Mouse (Mus musculus): Measurements from ENCODE around the gene Vmn1r26. TPM values are rescaled to one million over a fixed set of nuclear protein-coding genes. Genes with fewer than 3 reads are reported as not detected.
"Not testable (repeated sequence)": the region's sequence is repeated elsewhere in the genome, so short reads cannot be mapped to it uniquely, and the experiment has no call there.

The Vmn1r26 gene
- not detected in 2 replicates for polyA plus RNA-seq (2016; fragmentation: Nextera tagmentation; extraction: Ambion mirVana)

DNA sequence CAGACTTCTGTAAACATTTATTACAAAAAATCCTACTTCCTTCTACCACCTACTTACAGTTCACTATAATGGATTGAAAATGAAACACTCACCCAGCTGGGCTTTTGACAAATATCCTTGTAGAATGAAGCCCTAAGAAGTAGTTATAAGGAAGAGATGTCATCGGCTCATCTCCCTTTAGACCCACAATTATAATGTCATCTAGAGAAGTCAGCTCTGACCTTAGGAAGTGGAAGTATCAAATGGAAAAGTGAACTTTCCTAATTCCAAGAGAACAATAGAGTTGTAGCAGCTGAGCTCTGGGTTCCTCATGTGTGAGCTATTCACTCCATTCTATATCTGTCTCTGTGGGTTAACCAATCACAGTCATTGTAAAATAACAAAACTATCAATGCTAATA is at the start of gene Vmn1r26:
TSS of gene Vmn1r26 (minus strand) at position 101 of the 400 bp plus-strand sequence.
- H3K4me2 ChIP-seq (replicated peaks): no peak within 1 kb of the TSS
- H3K4me1 ChIP-seq: no peaks in the 10 kb centered on the region
- H3K9ac ChIP-seq (replicated peaks): no peak within 1 kb of the TSS
- H3K36me3 ChIP-seq: no peaks in the 10 kb centered on the region
- no peaks in the 10 kb centered on the region for H3K27me3 ChIP-seq
- no peaks in the 10 kb centered on the region for H3K9me3 ChIP-seq
- H3K27ac ChIP-seq (replicated peaks): no peak within 1 kb of the TSS
- H3K4me3 ChIP-seq: no peak within 1 kb of the TSS
- ATAC-seq (ENCODE audit: low FRiP score, low read depth): no peak
- WGBS: 91% methylated on average over 1 of the region's 1 CpGs

GRCm38 (mm10) chr6:58044025-58044424 is 29.1 kb upstream of the Vmn1r26 start:
- ATAC-seq (ENCODE audit: low FRiP score, low read depth): no peak
- no peaks in the 10 kb centered on the region for H3K36me3 ChIP-seq

GRCm38 (mm10) chr6:58017478-58017877 is 2.5 kb upstream of the Vmn1r26 start:
- not testable (repeated sequence) for H3K4me1 ChIP-seq; H3K9me3 ChIP-seq; H3K36me3 ChIP-seq; H3K27me3 ChIP-seq; H3K4me3 ChIP-seq; H3K27ac ChIP-seq (replicated peaks); H3K4me2 ChIP-seq (replicated peaks); ATAC-seq (ENCODE audit: low FRiP score, low read depth); H3K9ac ChIP-seq (replicated peaks)
- 92% methylated on average over 21 of the region's 21 CpGs for WGBS

More at GRCm38 (mm10) chr6:58044025-58044424, 29.1 kb upstream of the Vmn1r26 start:
- Histone ChIP-seq H3K27ac (replicated peaks) (no peak overlapping the region), H3K4me2 (replicated peaks) (no peak overlapping the region), H3K9ac (replicated peaks) (no peak overlapping the region), H3K9me3 (no peaks in the 10 kb centered on the region), H3K4me1 (no peaks in the 10 kb centered on the region), H3K27me3 (no peaks in the 10 kb centered on the region), H3K4me3 (no peak overlapping the region)

- Histone ChIP-seq H3K4me3 (no peak within 1 kb of the TSS), H3K9me3 (no peaks in the 10 kb centered on the region), H3K27me3 (no peaks in the 10 kb centered on the region), H3K9ac (replicated peaks) (no peak within 1 kb of the TSS), H3K4me1 (no peaks in the 10 kb centered on the region), H3K4me2 (replicated peaks) (no peak within 1 kb of the TSS), H3K27ac (replicated peaks) (no peak within 1 kb of the TSS), H3K36me3 (no peaks in the 10 kb centered on the region)
- no peak for ATAC-seq (ENCODE audit: low FRiP score, low read depth)
- WGBS: 72% methylated on average over 3 of the region's 3 CpGs
These were observed 34.2 kb downstream of the Vmn1r26 start, which contains the start of gene Vmn1r25 for GRCm38 (mm10) chr6:57980710-57981109. Gene Vmn1r25, minus strand, starts transcription at chr6:57980810.

GRCm38 (mm10) chr6:57961403-57961802 is 53.6 kb downstream of the Vmn1r26 start, which contains the start of gene Vmn1r24:
Gene Vmn1r24, minus strand, starts transcription at chr6:57961503.
- not testable (repeated sequence) for H3K9me3 ChIP-seq; H3K4me2 ChIP-seq (replicated peaks); H3K9ac ChIP-seq (replicated peaks); H3K27me3 ChIP-seq; ATAC-seq (ENCODE audit: low FRiP score, low read depth); H3K4me1 ChIP-seq; H3K4me3 ChIP-seq; H3K36me3 ChIP-seq; H3K27ac ChIP-seq (replicated peaks)
- 83% methylated on average over 1 of the region's 1 CpGs for WGBS

Other genes starting within 250 kb of the Vmn1r26 start
- gene Vopp1, start 190.0 kb downstream of the Vmn1r26 start, polyA plus RNA-seq (2016; fragmentation: Nextera tagmentation; extraction: Ambion mirVana): 99.5 and 107 TPM in 2 replicates
- gene Vmn1r21, start 164.8 kb downstream of the Vmn1r26 start, polyA plus RNA-seq (2016; fragmentation: Nextera tagmentation; extraction: Ambion mirVana): not detected in 2 replicates
- not detected in 2 replicates for gene Vmn1r22, start 107.1 kb downstream of the Vmn1r26 start, polyA plus RNA-seq (2016; fragmentation: Nextera tagmentation; extraction: Ambion mirVana)
- gene Vmn1r23, start 88.3 kb downstream of the Vmn1r26 start, polyA plus RNA-seq (2016; fragmentation: Nextera tagmentation; extraction: Ambion mirVana): not detected in 2 replicates
- gene Vmn1r24, start 53.7 kb downstream of the Vmn1r26 start, polyA plus RNA-seq (2016; fragmentation: Nextera tagmentation; extraction: Ambion mirVana): not detected in 2 replicates
- gene Vmn1r25, start 34.3 kb downstream of the Vmn1r26 start, polyA plus RNA-seq (2016; fragmentation: Nextera tagmentation; extraction: Ambion mirVana): not detected in 2 replicates
- not detected in 2 replicates for gene Vmn1r27, start 203.7 kb upstream of the Vmn1r26 start, polyA plus RNA-seq (2016; fragmentation: Nextera tagmentation; extraction: Ambion mirVana)
- gene Vmn1r28, start 246.9 kb upstream of the Vmn1r26 start, polyA plus RNA-seq (2016; fragmentation: Nextera tagmentation; extraction: Ambion mirVana): not detected in 2 replicates

All from midbrain, embryonic 12.5 days (tissue).